Mouse (Mus musculus) intestine, embryonic 16.5 days (tissue): Measurements from ENCODE around the gene Rab11fip2. TPM values are rescaled to one million over a fixed set of nuclear protein-coding genes. Genes with fewer than 3 reads are reported as not detected.

Experiments
- ATAC-seq: fragments of 200-750 bp; cut with Nextera tagmentation; 2 replicates; pipeline ENCODE4 v1.8.0; 2017; ENCODE audit warnings: moderate TSS enrichment, moderate library complexity
- H3K27ac ChIP-seq: fragments of 300-500 bp; sonication (generic); 2 replicates; pipeline ENCODE4 v1.5.1; 2014; ENCODE audit warnings: mild to moderate bottlenecking, low read length
- H3K27me3 ChIP-seq: fragments of 300-500 bp; sonication (generic); replicated peaks from 2 replicates; pipeline ENCODE4 v1.6.1; 2014; ENCODE audit warnings: low read length, control low read depth, mixed read lengths; ENCODE audit not compliant: control insufficient read depth, insufficient read depth
- H3K36me3 ChIP-seq: fragments of 300-500 bp; sonication (generic); 2 replicates; pipeline ENCODE4 v1.6.1; 2014; ENCODE audit warnings: low read length, control low read depth; ENCODE audit not compliant: control insufficient read depth, insufficient read depth
- H3K4me1 ChIP-seq: fragments of 300-500 bp; sonication (generic); 2 replicates; pipeline ENCODE4 v1.6.1; 2014; ENCODE audit warnings: low read length, control low read depth, mixed read lengths; ENCODE audit not compliant: control insufficient read depth, insufficient read depth
- H3K4me2 ChIP-seq: fragments of 300-500 bp; sonication (generic); 2 replicates; pipeline ENCODE4 v1.6.1; 2014; ENCODE audit warnings: low read depth, low read length, control low read depth
- H3K4me3 ChIP-seq: fragments of 300-500 bp; sonication (generic); 2 replicates; pipeline ENCODE4 v1.5.1; 2014; ENCODE audit warnings: mild to moderate bottlenecking, low read length
- H3K9ac ChIP-seq: fragments of 300-500 bp; sonication (generic); 2 replicates; pipeline ENCODE4 v1.6.1; 2014; ENCODE audit warnings: low read depth, low read length
- H3K9me3 ChIP-seq: fragments of 300-500 bp; sonication (generic); 2 replicates; pipeline ENCODE4 v1.6.1; 2016; ENCODE audit warnings: low read length, control low read depth; ENCODE audit not compliant: control insufficient read depth
- WGBS: fragments of 180-500 bp; shearing (Covaris S2); extraction: QIAGEN DNeasy Blood & Tissue Kit; methylation state at CpG from one replicate; pipeline ENCODE4 v1.1.7; 2014; 5-methylcytosine and 5-hydroxymethylcytosine counted together
- polyA plus RNA-seq: library from polyadenylated mRNA; unstranded; fragments of >200 nt; fragmentation: Nextera tagmentation; extraction: Ambion mirVana; gene quantifications from 2 replicates; pipeline ENCODE4 v1.2.1, GENCODE M21; 2015

Rab11fip2 gene
- polyA plus RNA-seq, 1 experiment from 2014 or later, result 2.1 TPM

DNA sequence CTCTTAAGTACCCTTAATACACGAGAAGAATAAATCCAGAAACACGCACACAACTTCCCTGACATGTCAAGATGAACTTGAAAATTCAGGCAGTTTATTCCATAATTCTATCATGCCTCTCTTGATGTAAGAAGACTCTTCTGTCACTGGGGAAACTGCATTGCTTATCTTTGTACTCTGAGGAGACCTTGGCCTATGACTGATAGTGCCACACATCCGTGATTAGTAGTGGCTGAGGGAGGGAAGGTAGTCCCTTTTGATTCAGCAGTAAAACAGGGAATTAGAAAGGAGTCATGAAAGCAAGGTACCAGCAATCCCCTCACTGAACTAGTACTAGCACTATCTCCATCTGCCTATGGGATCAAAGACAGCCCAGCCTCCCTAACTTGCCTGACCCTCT lies 22.6 kb downstream of the Rab11fip2 start:
- Histone ChIP-seq H3K4me3 (no peak overlapping the region), H3K9me3 (no peaks in the 10 kb centered on the region), H3K27ac (no peak overlapping the region), H3K4me1 (no peaks in the 10 kb centered on the region), H3K9ac (no peak overlapping the region), H3K4me2 (no peak overlapping the region), H3K27me3 (no peaks in the 10 kb centered on the region), H3K36me3 (no peaks in the 10 kb centered on the region)
- ATAC-seq, result no peak
- 82% methylated on average over 3 of the region's 3 CpGs for WGBS

DNA sequence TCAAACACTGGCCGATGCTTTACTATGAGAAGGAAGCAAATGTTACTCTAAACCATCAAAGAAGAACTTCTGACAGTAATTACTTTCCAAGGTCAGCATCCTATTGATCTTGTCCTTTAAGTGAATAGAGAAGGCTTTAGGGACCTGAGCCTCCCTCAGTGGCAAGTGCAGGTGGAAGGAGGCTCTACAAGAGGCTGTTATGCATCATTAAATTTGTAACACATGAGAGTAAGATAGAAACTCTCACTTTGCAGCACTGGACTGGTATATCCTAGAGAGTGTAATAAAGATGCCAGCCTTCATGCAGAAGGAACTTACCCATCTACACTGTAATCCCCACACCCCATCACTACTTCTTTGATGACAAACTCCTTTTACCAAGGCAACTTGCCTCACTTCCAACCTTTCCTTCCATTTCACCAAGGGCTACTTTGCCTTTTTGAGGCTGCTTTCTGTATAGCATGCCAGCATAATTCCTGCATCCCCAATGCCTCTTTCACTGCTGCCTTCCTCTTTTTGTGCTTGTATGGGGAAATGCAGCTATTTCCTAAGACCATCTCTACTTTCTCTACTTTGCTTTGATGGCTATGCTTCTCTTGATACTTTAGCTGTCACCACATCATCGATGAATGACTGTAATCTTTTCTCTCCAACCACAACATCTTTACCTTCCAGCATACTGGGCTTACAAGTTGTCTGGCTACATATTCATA lies 25.4 kb downstream of the Rab11fip2 start:
- H3K4me3 ChIP-seq, result no peak overlapping the region
- H3K4me1 ChIP-seq, result no peaks in the 10 kb centered on the region
- H3K4me2 ChIP-seq, result no peak overlapping the region
- no peaks in the 10 kb centered on the region for H3K36me3 ChIP-seq
- WGBS, result 76% methylated on average over 2 of the region's 2 CpGs
- no peak for ATAC-seq
- H3K9me3 ChIP-seq, result no peaks in the 10 kb centered on the region
- H3K9ac ChIP-seq, result no peak overlapping the region
- no peaks in the 10 kb centered on the region for H3K27me3 ChIP-seq
- H3K27ac ChIP-seq, result no peak overlapping the region

DNA sequence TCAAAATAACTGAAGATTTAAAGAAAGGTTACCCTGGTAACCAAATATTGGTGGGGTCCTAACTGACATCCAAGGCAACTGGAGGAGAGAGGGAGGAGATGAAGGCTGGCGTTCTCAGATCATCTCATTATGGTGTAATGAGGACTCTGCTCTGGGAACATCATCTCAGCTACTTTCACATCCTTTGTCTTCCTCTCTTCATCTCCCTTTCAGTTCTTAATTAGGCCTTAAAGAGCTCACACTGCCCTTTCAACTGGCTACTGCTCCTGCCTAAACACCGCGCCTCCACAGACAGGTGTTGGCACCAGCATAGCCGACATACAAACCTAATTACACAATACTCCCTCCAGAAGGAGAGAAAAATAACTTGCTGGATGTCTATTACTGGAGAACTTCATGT lies 31.9 kb downstream of the Rab11fip2 start:
- Histone ChIP-seq H3K4me2 (no peak overlapping the region), H3K27me3 (no peaks in the 10 kb centered on the region), H3K9me3 (no peaks in the 10 kb centered on the region), H3K9ac (no peak overlapping the region), H3K4me3 (no peak overlapping the region), H3K27ac (no peak overlapping the region), H3K36me3 (no peaks in the 10 kb centered on the region), H3K4me1 (no peaks in the 10 kb centered on the region)
- WGBS, result 77% methylated on average over 4 of the region's 4 CpGs
- no peak for ATAC-seq

DNA sequence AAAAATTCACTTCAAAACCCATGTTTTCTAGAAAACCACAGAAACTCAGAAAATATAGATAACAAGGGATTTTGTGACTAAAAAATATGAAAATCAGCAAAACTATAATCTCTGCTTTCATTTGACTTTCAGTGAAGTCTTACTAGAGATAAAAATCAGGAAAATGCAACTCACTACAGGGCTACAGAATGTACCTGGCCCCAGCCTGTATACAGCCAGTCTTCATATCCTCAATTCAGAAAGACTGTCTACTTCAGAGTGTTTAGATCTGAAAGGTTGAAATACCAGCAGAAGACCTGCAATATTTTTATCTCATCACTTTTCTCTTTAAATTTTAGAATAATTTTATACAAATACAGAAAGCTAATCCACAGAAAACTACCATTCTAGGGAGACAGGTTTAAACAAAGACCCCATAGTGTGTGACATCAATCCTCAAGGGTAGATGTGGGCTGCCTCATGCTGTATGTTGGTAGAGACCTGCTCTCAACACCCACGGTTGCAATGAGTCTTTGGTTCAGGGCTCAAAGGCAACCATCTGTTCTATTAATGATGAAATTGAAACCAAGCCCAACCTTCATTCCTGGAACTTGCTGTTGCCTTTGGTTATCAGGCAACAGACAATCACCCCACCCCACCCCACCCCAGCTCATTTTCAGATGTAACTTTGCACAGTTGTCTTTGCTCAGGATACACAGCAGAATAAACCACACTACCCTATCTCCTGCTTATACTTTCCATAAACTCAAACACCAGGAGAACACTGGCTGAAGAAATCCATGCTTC lies 38.0 kb downstream of the Rab11fip2 start:
- Histone ChIP-seq H3K27me3 (no peaks in the 10 kb centered on the region), H3K4me1 (no peaks in the 10 kb centered on the region), H3K4me2 (no peak overlapping the region), H3K36me3 (no peaks in the 10 kb centered on the region; the same call in 1 of the 2 replicates), H3K9me3 (no peaks in the 10 kb centered on the region), H3K4me3 (no peak overlapping the region), H3K27ac (no peak overlapping the region), H3K9ac (no peak overlapping the region)
- ATAC-seq, result no peak; the same call in 1 of the 2 replicates
- WGBS, result 77% methylated on average over 1 of the region's 1 CpGs

DNA sequence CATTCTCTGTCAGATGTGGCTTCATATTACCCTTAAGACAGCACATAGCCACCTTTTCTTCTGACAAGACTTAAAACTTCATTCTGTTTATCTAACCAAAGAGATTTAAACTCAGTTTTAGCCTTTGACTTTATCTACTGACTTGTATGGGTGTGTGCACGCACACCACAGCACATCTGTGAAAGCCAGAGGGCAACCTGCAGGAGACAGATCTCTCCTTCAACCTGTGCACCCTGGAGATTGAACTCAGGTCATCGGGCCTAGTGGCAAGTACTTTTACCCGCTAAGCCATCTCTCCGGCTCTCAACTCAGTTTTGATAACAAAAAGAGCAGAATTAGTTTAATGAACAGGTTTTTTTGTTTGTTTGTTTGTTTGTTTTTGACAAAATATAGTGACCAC lies 43.5 kb downstream of the Rab11fip2 start:
- Histone ChIP-seq H3K4me1 (no peaks in the 10 kb centered on the region), H3K4me2 (no peak overlapping the region), H3K4me3 (no peak overlapping the region), H3K9ac (no peak overlapping the region), H3K36me3 (peaks cover 2% of the 10 kb centered on the region; the same call in 1 of the 2 replicates), H3K27ac (no peak overlapping the region), H3K9me3 (no peaks in the 10 kb centered on the region), H3K27me3 (no peaks in the 10 kb centered on the region)
- ATAC-seq, result no peak
- 90% methylated on average over 4 of the region's 4 CpGs for WGBS

DNA sequence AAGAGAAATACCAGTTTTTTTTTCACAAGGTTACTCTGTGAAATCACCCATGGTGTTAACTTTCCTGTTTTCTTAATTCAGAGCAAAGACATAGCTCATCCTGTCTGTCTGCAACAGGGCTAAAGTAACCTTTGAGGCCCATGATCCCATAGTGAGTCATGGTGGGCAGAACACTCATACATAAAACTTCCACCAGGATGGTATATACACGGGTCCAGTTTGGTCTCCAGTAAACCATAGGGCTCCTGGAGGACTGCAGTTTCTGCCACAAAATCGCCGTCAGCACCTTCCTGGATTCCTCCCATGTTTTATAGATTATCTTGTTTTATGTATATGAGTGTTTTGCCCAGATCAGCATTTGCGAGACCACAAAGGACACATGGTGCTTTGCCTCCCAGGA lies 45.2 kb downstream of the Rab11fip2 start:
- Histone ChIP-seq H3K4me3 (no peak overlapping the region), H3K9ac (no peak overlapping the region), H3K27me3 (no peaks in the 10 kb centered on the region), H3K27ac (no peak overlapping the region), H3K9me3 (no peaks in the 10 kb centered on the region), H3K36me3 (peaks cover 2% of the 10 kb centered on the region; the same call in 1 of the 2 replicates), H3K4me1 (no peaks in the 10 kb centered on the region), H3K4me2 (no peak overlapping the region)
- ATAC-seq, result no peak
- 85% methylated on average over 4 of the region's 4 CpGs for WGBS

DNA sequence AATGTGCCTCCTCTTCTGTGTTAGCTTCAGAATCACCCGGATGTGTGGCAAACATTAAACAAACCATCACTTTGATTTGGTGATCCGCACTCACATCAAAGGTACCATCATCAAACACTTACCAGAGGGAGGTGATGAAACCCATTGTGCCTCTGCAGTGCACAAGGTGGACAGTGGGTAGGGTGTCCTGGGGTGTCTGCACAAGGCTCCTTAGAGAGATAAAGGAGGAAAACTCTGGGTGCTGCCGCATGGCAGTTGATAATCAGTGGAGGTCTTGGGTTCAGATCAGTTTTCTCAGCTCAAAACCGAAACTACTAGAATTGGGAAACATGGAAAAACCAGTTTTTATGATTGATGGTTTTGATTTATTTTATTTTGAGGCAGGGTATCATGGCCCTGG lies 54.1 kb downstream of the Rab11fip2 start:
- WGBS, result 79% methylated on average over 4 of the region's 4 CpGs
- ATAC-seq, result no peak
- Histone ChIP-seq H3K4me3 (no peak overlapping the region), H3K36me3 (no peaks in the 10 kb centered on the region), H3K27me3 (no peaks in the 10 kb centered on the region), H3K27ac (no peak overlapping the region), H3K9me3 (no peaks in the 10 kb centered on the region), H3K4me2 (no peak overlapping the region), H3K9ac (no peak overlapping the region), H3K4me1 (no peaks in the 10 kb centered on the region)

DNA sequence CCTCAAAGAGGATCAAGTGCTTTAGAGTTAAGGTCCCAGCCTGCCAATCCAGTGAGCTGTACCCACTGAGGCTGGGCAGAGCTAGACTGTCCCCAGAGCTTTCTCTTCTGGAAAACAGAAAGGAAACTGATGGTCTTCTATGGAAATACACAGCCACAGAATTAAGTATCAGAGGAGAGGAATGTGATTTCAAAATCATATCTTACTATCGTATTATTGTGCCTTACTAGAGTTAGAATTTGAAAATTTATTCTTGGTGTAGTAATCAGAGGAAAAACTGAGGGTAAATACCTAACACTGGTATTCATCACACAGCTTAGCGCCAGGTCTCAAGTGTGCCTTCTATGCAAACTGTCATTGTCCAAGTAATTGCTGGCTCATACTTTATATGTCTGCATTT lies 54.6 kb downstream of the Rab11fip2 start:
- Histone ChIP-seq H3K36me3 (no peaks in the 10 kb centered on the region), H3K9ac (no peak overlapping the region), H3K27ac (no peak overlapping the region), H3K9me3 (no peaks in the 10 kb centered on the region), H3K27me3 (no peaks in the 10 kb centered on the region), H3K4me3 (no peak overlapping the region), H3K4me2 (no peak overlapping the region), H3K4me1 (no peaks in the 10 kb centered on the region)
- ATAC-seq, result no peak
- 88% methylated on average over 2 of the region's 2 CpGs for WGBS

DNA sequence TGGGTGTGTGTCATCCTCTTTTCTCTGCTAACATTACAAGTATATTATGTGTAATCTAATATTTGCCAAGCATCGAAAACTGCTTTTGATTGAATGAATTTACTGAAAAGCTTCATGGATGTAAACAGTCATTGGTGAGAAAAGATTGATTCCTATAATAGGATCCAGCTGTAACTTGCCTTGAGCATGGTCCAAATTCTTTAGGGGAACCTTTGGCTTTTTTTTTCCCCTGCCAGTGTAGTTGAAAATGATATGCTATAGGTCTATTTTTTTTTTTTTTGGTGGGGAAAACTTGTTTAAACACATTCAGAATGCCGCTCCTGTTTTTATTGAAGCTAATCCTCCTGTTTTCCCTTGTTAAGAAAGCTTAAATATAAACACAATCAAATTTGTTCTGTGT lies 55.6 kb downstream of the Rab11fip2 start:
- WGBS, result 59% methylated on average over 2 of the region's 2 CpGs
- Histone ChIP-seq H3K4me2 (no peak overlapping the region), H3K27ac (no peak overlapping the region), H3K9ac (no peak overlapping the region), H3K36me3 (no peaks in the 10 kb centered on the region), H3K4me1 (no peaks in the 10 kb centered on the region), H3K4me3 (no peak overlapping the region), H3K9me3 (no peaks in the 10 kb centered on the region), H3K27me3 (no peaks in the 10 kb centered on the region)
- ATAC-seq, result no peak
